ENCODE assay signal across 7 mouse cellular contexts in genomic region chr17:15830766-15831644, GRCm38 (mm10). TPM values are rescaled to one million over a fixed set of nuclear protein-coding genes. Genes with fewer than 3 reads are reported as not detected.
DNase-seq lines count a peak whose midpoint lies in the region; ATAC-seq and TF ChIP-seq lines count a peak whose summit lies in the region.

Gene Rgmb (minus strand): TSS chr17:15831039.

- H3K4me2 ChIP-seq in liver, embryonic 11.5 days: peak within 1 kb of the TSS; percentile 77

- no peak for TF ChIP-seq POLR2A in ES-Bruce4 (IDR thresholded peaks at IDR 0.05; ENCODE audit: insufficient read depth, low read length)
- TF ChIP-seq POLR2A in kidney, adult 2 months (IDR thresholded peaks at IDR 0.05; ENCODE audit: low read depth, low read length): no peak
- peak; percentile 56; the same call in 1 of the 2 replicates for TF ChIP-seq POLR2A in small intestine, adult 2 months (IDR thresholded peaks at IDR 0.05; ENCODE audit: low read depth, low read length)

- TF ChIP-seq CTCF in ES-Bruce4 (IDR thresholded peaks at IDR 0.05; ENCODE audit: low read depth, low read length): no peak
- no peak for TF ChIP-seq CTCF in kidney, adult 2 months (conservative IDR thresholded peaks at IDR 0.05; ENCODE audit: insufficient read depth, insufficient read length, low read depth, low read length)
- TF ChIP-seq CTCF in small intestine, adult 2 months (IDR thresholded peaks at IDR 0.05; ENCODE audit: extremely low read depth, insufficient read length, insufficient replicate concordance, low read depth, low read length): no peak

- DNase-seq in B cell, adult 2 months: peak; percentile 17 to 34
- DNase-seq in embryo, embryonic 10 days (ENCODE audit: low spot score): peak; percentile 73
- DNase-seq in heart, adult 18-20 months: peak; percentile 55 to 59
- DNase-seq in kidney, adult 2 months: peak; percentile 39
- DNase-seq in liver, embryonic 11.5 days (ENCODE audit: low spot score): peak; percentile 58

- 1% methylated on average over 55 of the region's 55 CpGs for WGBS in kidney, adult 2 months
- WGBS in liver, embryonic 11.5 days: 3% methylated on average over 55 of the region's 55 CpGs
- WGBS in small intestine, adult 2 months: under 1% methylated on average over 55 of the region's 55 CpGs

- H3K36me3 ChIP-seq in ES-Bruce4 (ENCODE audit: control insufficient read depth, insufficient read depth, low read length, poor library complexity, severe bottlenecking): no peaks in the 10 kb centered on the region; the same call in 1 of the 2 replicates
- H3K36me3 ChIP-seq in kidney, adult 2 months (ENCODE audit: control insufficient read depth, insufficient read depth, low read length): no peaks in the 10 kb centered on the region
- H3K36me3 ChIP-seq in liver, embryonic 11.5 days (ENCODE audit: control insufficient read depth, insufficient read depth, low read length): no peaks in the 10 kb centered on the region
- H3K36me3 ChIP-seq in small intestine, adult 2 months (ENCODE audit: control insufficient read depth, insufficient read depth, low read length): no peaks in the 10 kb centered on the region

- no peaks in the 10 kb centered on the region for H3K9me3 ChIP-seq in ES-Bruce4 (replicated peaks; ENCODE audit: control insufficient read depth, insufficient read depth, low read length, poor library complexity, severe bottlenecking)
- no peaks in the 10 kb centered on the region for H3K9me3 ChIP-seq in liver, embryonic 11.5 days (ENCODE audit: control insufficient read depth, low read length)

- TF ChIP-seq EP300 in ES-Bruce4 (IDR thresholded peaks at IDR 0.05; ENCODE audit: insufficient read depth, low read depth, low read length): no peak

- H3K27me3 ChIP-seq in ES-Bruce4 (ENCODE audit: control insufficient read depth, insufficient read depth, low read length, poor library complexity, severe bottlenecking): peaks cover 11% of the 10 kb centered on the region; the same call in 1 of the 2 replicates
- no peaks in the 10 kb centered on the region for H3K27me3 ChIP-seq in kidney, adult 2 months (replicated peaks; ENCODE audit: control insufficient read depth, insufficient read depth, low read length)
- peaks cover 52% of the 10 kb centered on the region for H3K27me3 ChIP-seq in liver, embryonic 11.5 days (replicated peaks; ENCODE audit: control insufficient read depth, insufficient read depth, low read length)
- H3K27me3 ChIP-seq in small intestine, adult 2 months (ENCODE audit: control insufficient read depth, insufficient read depth, low read length): no peaks in the 10 kb centered on the region

- H3K4me1 ChIP-seq in ES-Bruce4 (ENCODE audit: control insufficient read depth, insufficient read depth, low read length): no peaks in the 10 kb centered on the region
- peaks cover 3% of the 10 kb centered on the region; the same call in 1 of the 2 replicates for H3K4me1 ChIP-seq in kidney, adult 2 months (ENCODE audit: control insufficient read depth, insufficient read depth, low read length)
- H3K4me1 ChIP-seq in liver, embryonic 11.5 days (replicated peaks; ENCODE audit: control insufficient read depth, insufficient read depth, low read length): no peaks in the 10 kb centered on the region; the same call in 1 of the 2 replicates
- H3K4me1 ChIP-seq in small intestine, adult 2 months (ENCODE audit: control insufficient read depth, insufficient read depth, insufficient read length, low read length): peaks cover 2% of the 10 kb centered on the region

- peak within 1 kb of the TSS; percentile 59 for H3K9ac ChIP-seq in ES-Bruce4 (ENCODE audit: low read depth, poor library complexity, severe bottlenecking)
- peak within 1 kb of the TSS; percentile 17; the same call in 1 of the 2 replicates for H3K9ac ChIP-seq in liver, embryonic 11.5 days (ENCODE audit: low read depth, low read length)

- peak; percentile 16; the same call in 1 of the 2 replicates for ATAC-seq in liver, embryonic 11.5 days (replicated peaks; ENCODE audit: low FRiP score)

- H3K4me3 ChIP-seq in ES-Bruce4 (ENCODE audit: low read depth, low read length): peak within 1 kb of the TSS; percentile 77
- peak within 1 kb of the TSS; percentile 74 for H3K4me3 ChIP-seq in kidney, adult 2 months (ENCODE audit: insufficient read depth, low read depth, low read length)
- H3K4me3 ChIP-seq in liver, embryonic 11.5 days (ENCODE audit: low read depth, low read length): peak within 1 kb of the TSS; percentile 56
- peak within 1 kb of the TSS; percentile 81 for H3K4me3 ChIP-seq in small intestine, adult 2 months (ENCODE audit: low read depth, low read length)

- H3K27ac ChIP-seq in ES-Bruce4 (ENCODE audit: insufficient read depth, low read length): no peak within 1 kb of the TSS
- H3K27ac ChIP-seq in kidney, adult 2 months (ENCODE audit: insufficient read depth, low read depth, low read length): peak within 1 kb of the TSS; percentile 58
- H3K27ac ChIP-seq in liver, embryonic 11.5 days (ENCODE audit: low read depth, low read length): no peak within 1 kb of the TSS
- peak within 1 kb of the TSS; percentile 78 for H3K27ac ChIP-seq in small intestine, adult 2 months (ENCODE audit: insufficient read depth, low read depth, low read length)

RNA-seq across cellular contexts. Expression of gene Rgmb, which starts in this region (rescaled TPM):
- 10.9 and 11.2 TPM in 2 replicates for polyA plus RNA-seq in ES-Bruce4 (2011; ENCODE audit: insufficient read depth, insufficient read length, low read depth, missing spikeins)
- total RNA-seq in heart, adult 18-20 months (2021): 10 to 100 TPM; 21.3 to 26.4 TPM
- 13.8 and 16.2 TPM in 2 replicates for polyA plus RNA-seq in kidney, adult 2 months (2012; rRNA removed)
- polyA plus RNA-seq in liver, embryonic 11.5 days (2014; fragmentation: Nextera tagmentation; extraction: Ambion mirVana): 3.6 and 5.1 TPM in 2 replicates
- 76.1 and 97.5 TPM in 2 replicates for polyA plus RNA-seq in small intestine, adult 2 months (2012; rRNA removed)

Comparison
In these comparisons a context has a peak if more than half of its experiments do, and no peak if none do; other contexts are left out.
1. H3K27ac ChIP-seq: peak in kidney, adult 2 months (single experiment) and small intestine, adult 2 months (single experiment); none in ES-Bruce4 (single experiment) and liver, embryonic 11.5 days (single experiment).
2. Peak in every context shown above with its lines, with median percentiles within 50 percentile points of each other: DNase-seq and H3K4me3 ChIP-seq.